Mouse (Mus musculus) intestine, postnatal 0 days (tissue): Measurements from ENCODE around the gene Slc35a2. TPM values are rescaled to one million over a fixed set of nuclear protein-coding genes. Genes with fewer than 3 reads are reported as not detected.

ENCODE experiments used
- ATAC-seq: fragments of 200-750 bp; cut with Nextera tagmentation; 2 replicates; pipeline ENCODE4 v1.8.0; 2017; ENCODE audit warnings: mild to moderate bottlenecking, moderate TSS enrichment, moderate library complexity
- H3K27ac ChIP-seq: fragments of 300-500 bp; sonication (generic); 2 replicates; pipeline ENCODE4 v1.5.1; 2014; ENCODE audit warnings: mild to moderate bottlenecking, low read depth, low read length, moderate library complexity
- H3K27me3 ChIP-seq: fragments of 300-500 bp; sonication (generic); replicated peaks from 2 replicates; pipeline ENCODE4 v1.6.1; 2014; ENCODE audit warnings: low read length, mixed read lengths; ENCODE audit not compliant: control insufficient read depth, insufficient read depth
- H3K36me3 ChIP-seq: fragments of 300-500 bp; sonication (generic); 2 replicates; pipeline ENCODE4 v1.6.1; 2014; ENCODE audit warnings: mild to moderate bottlenecking, moderate library complexity; ENCODE audit not compliant: control insufficient read depth, insufficient read depth
- H3K4me1 ChIP-seq: fragments of 300-500 bp; sonication (generic); replicated peaks from 2 replicates; pipeline ENCODE4 v1.6.1; 2014; ENCODE audit warnings: antibody characterized with exemption, low read length, mixed read lengths; ENCODE audit not compliant: control insufficient read depth, insufficient read depth
- H3K4me2 ChIP-seq: fragments of 300-500 bp; sonication (generic); replicated peaks from 2 replicates; pipeline ENCODE4 v1.6.1; 2014; ENCODE audit warnings: low read depth, mild to moderate bottlenecking, moderate library complexity
- H3K4me3 ChIP-seq: fragments of 300-500 bp; sonication (generic); 2 replicates; pipeline ENCODE4 v1.5.1; 2014; ENCODE audit warnings: low read depth, low read length
- H3K9ac ChIP-seq: fragments of 300-500 bp; sonication (generic); 2 replicates; pipeline ENCODE4 v1.6.1; 2014; ENCODE audit warnings: mild to moderate bottlenecking, low read depth, low read length
- H3K9me3 ChIP-seq: fragments of 300-500 bp; sonication (generic); 2 replicates; pipeline ENCODE4 v1.6.1; 2016; ENCODE audit warnings: mixed run types; ENCODE audit not compliant: control insufficient read depth
- CTCF ChIP-seq: sonication (generic); IDR thresholded peaks from 2 replicates; pipeline ENCODE4 v1.5.1; 2016; ENCODE audit warnings: low read depth, mild to moderate bottlenecking, control low read depth, antibody characterized with exemption, moderate library complexity
- WGBS: fragments of 180-500 bp; shearing (Covaris S2); extraction: QIAGEN DNeasy Blood & Tissue Kit; methylation state at CpG from one replicate; pipeline ENCODE4 v1.1.7; 2014; 5-methylcytosine and 5-hydroxymethylcytosine counted together
- polyA plus RNA-seq: library from polyadenylated mRNA; unstranded; fragments of >200 nt; fragmentation: Nextera tagmentation; extraction: Ambion mirVana; gene quantifications from 2 replicates; pipeline ENCODE4 v1.2.1, GENCODE M21; 2015

Slc35a2 gene
- polyA plus RNA-seq, 1 experiment from 2014 or later = 24.3 TPM

DNA sequence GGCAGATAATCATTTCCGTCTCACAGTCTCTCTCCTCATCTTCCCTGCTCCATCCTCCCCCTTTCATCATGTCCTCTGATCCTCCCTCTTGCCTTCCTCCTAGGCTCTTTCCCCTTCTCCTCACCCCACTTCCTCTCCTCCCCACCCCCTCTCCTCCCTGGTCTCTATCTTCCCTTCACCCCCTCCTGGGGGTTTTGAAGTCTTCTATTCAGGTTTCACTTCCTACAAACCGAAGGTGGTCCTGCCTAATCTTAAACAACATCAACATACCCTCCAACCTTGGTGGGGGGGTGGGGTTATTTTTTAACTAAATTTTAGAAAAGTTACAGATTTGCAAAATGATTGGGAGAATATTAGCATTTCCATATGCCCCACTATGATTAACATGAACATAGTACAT lies 15.3 kb upstream of the Slc35a2 start:
- no peak for ATAC-seq
- no peak overlapping the region for H3K4me3 ChIP-seq
- no peak for TF ChIP-seq CTCF
- WGBS = 73% methylated on average over 2 of the region's 2 CpGs
- H3K27ac ChIP-seq = no peak overlapping the region
- H3K27me3 ChIP-seq = no peaks in the 10 kb centered on the region
- H3K36me3 ChIP-seq = peaks cover 6% of the 10 kb centered on the region; the same call in 1 of the 2 replicates
- H3K4me2 ChIP-seq = no peak overlapping the region
- H3K4me1 ChIP-seq = no peaks in the 10 kb centered on the region
- H3K9me3 ChIP-seq = no peaks in the 10 kb centered on the region
- no peak overlapping the region for H3K9ac ChIP-seq

DNA sequence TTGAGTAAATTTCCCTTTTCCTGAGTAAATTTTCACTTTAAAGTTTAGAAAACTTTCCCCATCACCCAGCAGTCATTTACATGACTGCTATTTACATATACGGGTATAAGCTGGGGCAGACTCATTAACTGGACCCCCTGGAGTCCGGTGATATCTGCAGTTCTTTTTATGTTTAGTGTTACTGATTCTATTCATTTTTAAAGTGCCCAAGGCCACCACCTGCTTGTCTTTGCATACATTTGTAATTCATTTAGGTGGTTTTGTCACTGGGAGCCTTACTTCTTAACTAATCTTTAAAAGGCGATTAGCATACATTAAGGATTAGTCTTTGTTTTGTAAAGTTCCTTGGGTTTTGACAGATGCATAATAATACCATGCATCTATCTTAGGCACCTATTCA lies 14.0 kb upstream of the Slc35a2 start:
- 40% methylated on average over 3 of the region's 3 CpGs for WGBS
- ATAC-seq = no peak

DNA sequence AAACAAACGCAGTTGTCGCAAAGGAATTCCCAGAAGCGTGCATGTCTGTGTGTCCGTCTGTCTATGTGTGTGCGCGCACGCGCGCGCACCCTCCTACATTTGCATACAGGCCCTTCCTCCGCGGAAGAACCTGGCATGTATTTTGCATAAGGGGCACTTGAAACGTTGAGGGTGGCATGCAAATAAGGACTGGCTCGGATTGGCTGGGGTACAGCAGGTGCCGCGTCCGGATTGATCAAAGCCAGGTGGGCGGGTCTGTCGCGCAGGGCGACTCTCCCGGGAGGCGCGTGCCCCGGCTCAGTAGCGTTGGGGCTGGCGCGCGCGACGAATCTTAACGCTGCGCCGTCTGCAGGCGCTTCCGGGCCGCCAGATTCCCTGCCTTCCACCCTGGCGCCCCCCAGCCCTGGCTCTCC lies 5.8 kb upstream of the Slc35a2 start, which contains the start of gene Pim2:
Pim2 (plus strand) TSS at position 256 of the 413 bp plus-strand sequence.
- peak within 1 kb of the TSS; percentile 34; the same call in 1 of the 2 replicates for H3K9ac ChIP-seq
- H3K4me2 ChIP-seq = peak within 1 kb of the TSS; percentile 77
- H3K4me3 ChIP-seq = peak within 1 kb of the TSS; percentile 46
- ATAC-seq = peak; percentile 97
- H3K9me3 ChIP-seq = no peaks in the 10 kb centered on the region
- H3K4me1 ChIP-seq = no peaks in the 10 kb centered on the region
- WGBS = 19% methylated on average over 35 of the region's 38 CpGs
- no peak within 1 kb of the TSS for H3K27ac ChIP-seq
- TF ChIP-seq CTCF = peak; percentile 29
- H3K27me3 ChIP-seq = no peaks in the 10 kb centered on the region
- H3K36me3 ChIP-seq = peaks cover 10% of the 10 kb centered on the region; the same call in 1 of the 2 replicates

More for the DNA sequence above, 14.0 kb upstream of the Slc35a2 start:
- H3K4me2 ChIP-seq = no peak overlapping the region
- no peaks in the 10 kb centered on the region for H3K9me3 ChIP-seq
- no peak overlapping the region for H3K9ac ChIP-seq
- H3K27ac ChIP-seq = no peak overlapping the region
- no peaks in the 10 kb centered on the region for H3K27me3 ChIP-seq
- TF ChIP-seq CTCF = no peak
- H3K36me3 ChIP-seq = peaks cover 15% of the 10 kb centered on the region; the same call in 1 of the 2 replicates
- H3K4me1 ChIP-seq = no peaks in the 10 kb centered on the region
- H3K4me3 ChIP-seq = no peak overlapping the region

DNA sequence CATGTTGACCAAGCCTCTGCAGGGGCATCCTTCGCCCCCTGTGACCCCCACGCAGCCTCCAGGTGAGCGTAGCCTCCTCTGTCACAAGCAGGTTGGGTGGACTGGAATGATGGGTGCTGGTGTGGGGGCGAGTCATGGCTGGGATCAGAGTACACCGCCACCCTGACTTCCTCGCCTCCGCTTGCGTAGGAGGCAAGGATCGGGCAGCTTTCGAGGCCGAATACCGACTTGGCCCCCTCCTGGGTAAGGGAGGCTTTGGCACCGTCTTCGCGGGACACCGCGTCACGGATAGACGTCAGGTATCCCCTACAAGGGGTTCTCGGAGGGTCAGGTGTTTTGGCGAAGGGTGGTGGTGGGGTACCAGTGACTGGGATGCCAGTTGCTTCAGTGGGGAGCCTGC lies 5.3 kb upstream of the Slc35a2 start:
- ATAC-seq = peak; percentile 20
- no peaks in the 10 kb centered on the region for H3K4me1 ChIP-seq
- H3K9me3 ChIP-seq = no peaks in the 10 kb centered on the region
- H3K4me3 ChIP-seq = peak overlapping the region; percentile 46
- H3K27ac ChIP-seq = no peak overlapping the region
- peak overlapping the region; percentile 34; the same call in 1 of the 2 replicates for H3K9ac ChIP-seq
- H3K4me2 ChIP-seq = peak overlapping the region; percentile 77
- no peaks in the 10 kb centered on the region for H3K27me3 ChIP-seq
- WGBS = 17% methylated on average over 21 of the region's 21 CpGs
- TF ChIP-seq CTCF = no peak
- peaks cover 10% of the 10 kb centered on the region; the same call in 1 of the 2 replicates for H3K36me3 ChIP-seq

DNA sequence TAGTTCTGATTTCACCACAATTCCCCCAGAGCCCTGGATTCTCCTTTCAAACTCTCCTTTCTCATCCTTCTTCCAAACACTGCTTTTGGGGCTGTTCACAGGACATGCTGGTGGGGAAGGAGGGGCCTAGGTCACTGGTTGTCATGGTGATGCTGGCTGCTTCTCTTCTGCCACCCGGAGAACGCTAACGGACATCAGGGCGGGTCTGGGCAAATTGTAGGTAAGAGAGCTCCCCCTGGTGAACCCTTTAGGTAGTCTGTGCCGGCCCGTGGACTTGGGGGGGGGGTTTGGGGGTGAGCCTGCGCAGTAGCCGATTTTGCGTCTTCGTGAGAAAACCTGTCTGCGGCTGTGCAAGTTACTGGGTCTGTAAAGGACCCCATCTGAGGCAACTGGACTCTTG lies 4.0 kb upstream of the Slc35a2 start:
- ATAC-seq = no peak
- 23% methylated on average over 11 of the region's 11 CpGs for WGBS

DNA sequence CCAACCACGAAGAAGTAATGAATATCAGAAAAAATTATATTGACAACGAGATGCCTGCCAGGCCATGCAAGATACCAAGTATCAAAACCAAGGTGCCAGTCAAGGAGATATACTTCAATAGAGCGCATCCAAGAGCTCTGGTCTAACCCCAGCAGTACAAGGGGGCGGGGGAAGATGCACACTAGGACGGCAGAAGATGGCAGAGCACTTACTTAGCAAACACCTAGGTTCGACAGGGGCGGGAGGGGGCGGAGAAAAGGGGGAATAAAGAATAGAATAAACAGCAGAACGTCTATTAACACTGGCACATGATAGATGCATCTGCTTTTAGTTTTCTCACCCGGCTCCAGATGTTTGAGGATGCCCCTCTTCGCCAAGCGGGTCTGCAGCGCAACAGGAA lies 14.4 kb downstream of the Slc35a2 start:
- H3K27me3 ChIP-seq = no peaks in the 10 kb centered on the region
- H3K9ac ChIP-seq = peak overlapping the region; percentile 26; the same call in 1 of the 2 replicates
- peak overlapping the region; percentile 62 for H3K4me2 ChIP-seq
- H3K9me3 ChIP-seq = no peaks in the 10 kb centered on the region
- TF ChIP-seq CTCF = no peak
- H3K27ac ChIP-seq = 0 out of 2 replicates have a peak overlapping the region, but pooled peaks have one; percentile 21
- peak overlapping the region; percentile 56 for H3K4me3 ChIP-seq
- no peaks in the 10 kb centered on the region for H3K4me1 ChIP-seq
- WGBS = 24% methylated on average over 13 of the region's 13 CpGs
- no peak for ATAC-seq
- H3K36me3 ChIP-seq = peaks cover 8% of the 10 kb centered on the region

More for the DNA sequence above, 4.0 kb upstream of the Slc35a2 start:
- Histone ChIP-seq H3K9ac (no peak overlapping the region), H3K9me3 (no peaks in the 10 kb centered on the region), H3K4me3 (no peak overlapping the region), H3K4me2 (peak overlapping the region; percentile 77), H3K36me3 (no peaks in the 10 kb centered on the region), H3K27me3 (no peaks in the 10 kb centered on the region), H3K4me1 (no peaks in the 10 kb centered on the region), H3K27ac (no peak overlapping the region)
- peak; percentile 74 for TF ChIP-seq CTCF
